Mouse (Mus musculus): ENCODE results near the gene Aff3. TPM values are rescaled to one million over a fixed set of nuclear protein-coding genes. Genes with fewer than 3 reads are reported as not detected.

The Aff3 gene
- polyA plus RNA-seq, 1 experiment from 2014 or later = 1.9 TPM

DNA sequence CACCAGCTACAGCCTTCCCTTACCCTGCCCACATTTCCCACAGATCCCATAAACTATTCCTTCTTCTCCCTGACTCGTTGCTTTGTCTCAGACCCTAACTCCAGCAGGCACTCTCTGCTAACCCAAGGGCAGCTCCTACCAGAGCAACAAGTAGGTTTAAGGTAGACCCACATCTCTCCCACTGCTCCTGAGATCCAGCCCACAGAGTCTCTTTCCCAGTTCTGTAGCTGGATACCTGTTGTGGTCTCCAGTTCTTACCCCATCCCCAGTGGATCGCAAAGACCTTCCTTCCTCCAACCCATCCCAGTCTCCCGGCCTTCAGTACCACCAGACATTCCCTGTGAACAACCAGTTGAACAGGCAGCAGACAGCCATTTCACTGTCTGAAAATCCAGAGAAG lies 7.0 kb upstream of the Aff3 start:
- TF ChIP-seq EP300 (optimal IDR thresholded peaks at IDR 0.05) (no peak), CTCF (IDR thresholded peaks at IDR 0.05; ENCODE audit: low read depth) (no peak)
- 79% methylated on average over 3 of the region's 3 CpGs for WGBS
- Histone ChIP-seq H3K4me2 (replicated peaks; ENCODE audit: low read depth) (no peak overlapping the region), H3K27me3 (ENCODE audit: control insufficient read depth, insufficient read depth, low read length) (no peaks in the 10 kb centered on the region), H3K4me1 (replicated peaks; ENCODE audit: control insufficient read depth, insufficient read depth) (no peaks in the 10 kb centered on the region), H3K9me3 (ENCODE audit: control insufficient read depth, low read length) (no peaks in the 10 kb centered on the region), H3K9ac (ENCODE audit: low read length) (no peak overlapping the region), H3K27ac (replicated peaks) (no peak overlapping the region), H3K36me3 (ENCODE audit: control insufficient read depth, insufficient read depth, low read length) (no peaks in the 10 kb centered on the region), H3K4me3 (ENCODE audit: low read depth, low read length) (no peak overlapping the region)
- DNase-seq (ENCODE audit: low spot score) (no peak), ATAC-seq (ENCODE audit: low FRiP score, low TSS enrichment) (no peak)

GRCm38 (mm10) chr1:38671019-38671418 lies 6.3 kb upstream of the Aff3 start:
- TF ChIP-seq EP300 (optimal IDR thresholded peaks at IDR 0.05) (no peak), CTCF (IDR thresholded peaks at IDR 0.05; ENCODE audit: low read depth) (no peak)
- no peaks in the 10 kb centered on the region for H3K27me3 ChIP-seq (ENCODE audit: control insufficient read depth, insufficient read depth, low read length)
- H3K4me3 ChIP-seq (ENCODE audit: low read depth, low read length) = no peak overlapping the region
- 67% methylated on average over 5 of the region's 5 CpGs for WGBS
- no peaks in the 10 kb centered on the region for H3K36me3 ChIP-seq (ENCODE audit: control insufficient read depth, insufficient read depth, low read length)
- no peak overlapping the region for H3K4me2 ChIP-seq (replicated peaks; ENCODE audit: low read depth)
- H3K4me1 ChIP-seq (replicated peaks; ENCODE audit: control insufficient read depth, insufficient read depth) = no peaks in the 10 kb centered on the region
- no peak overlapping the region for H3K27ac ChIP-seq (replicated peaks)
- ATAC-seq (ENCODE audit: low FRiP score, low TSS enrichment) (no peak), DNase-seq (ENCODE audit: low spot score) (no peak)
- H3K9me3 ChIP-seq (ENCODE audit: control insufficient read depth, low read length) = no peaks in the 10 kb centered on the region
- no peak overlapping the region for H3K9ac ChIP-seq (ENCODE audit: low read length)

DNA sequence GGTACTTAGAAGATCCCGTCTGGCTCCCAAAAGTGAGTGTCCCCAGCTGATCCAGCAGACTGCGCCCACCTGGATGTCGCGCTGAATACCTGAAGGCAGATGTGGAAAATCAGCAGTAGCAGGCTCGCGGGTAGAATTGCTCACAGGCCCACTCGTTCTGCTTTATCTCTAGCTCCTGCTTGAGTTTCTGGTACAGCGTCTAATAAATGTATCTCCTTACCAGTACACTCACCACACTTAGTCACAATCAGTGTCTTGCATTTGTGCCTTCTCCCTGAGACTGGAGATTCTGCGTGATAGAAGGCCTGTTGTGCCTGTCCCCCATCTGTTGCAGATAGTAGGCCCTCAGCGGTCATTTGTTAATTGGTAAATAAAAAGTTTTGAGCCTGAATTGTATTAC lies 3.6 kb upstream of the Aff3 start:
- Histone ChIP-seq H3K27ac (replicated peaks) (no peak overlapping the region), H3K27me3 (ENCODE audit: control insufficient read depth, insufficient read depth, low read length) (no peaks in the 10 kb centered on the region), H3K9ac (ENCODE audit: low read length) (no peak overlapping the region), H3K4me1 (replicated peaks; ENCODE audit: control insufficient read depth, insufficient read depth) (no peaks in the 10 kb centered on the region), H3K4me2 (replicated peaks; ENCODE audit: low read depth) (no peak overlapping the region), H3K4me3 (ENCODE audit: low read depth, low read length) (no peak overlapping the region), H3K36me3 (ENCODE audit: control insufficient read depth, insufficient read depth, low read length) (no peaks in the 10 kb centered on the region), H3K9me3 (ENCODE audit: control insufficient read depth, low read length) (no peaks in the 10 kb centered on the region)
- 88% methylated on average over 10 of the region's 10 CpGs for WGBS
- TF ChIP-seq CTCF (IDR thresholded peaks at IDR 0.05; ENCODE audit: low read depth) (no peak), EP300 (optimal IDR thresholded peaks at IDR 0.05) (no peak)
- no peak for DNase-seq (ENCODE audit: low spot score)
- no peak for ATAC-seq (ENCODE audit: low FRiP score, low TSS enrichment)

DNA sequence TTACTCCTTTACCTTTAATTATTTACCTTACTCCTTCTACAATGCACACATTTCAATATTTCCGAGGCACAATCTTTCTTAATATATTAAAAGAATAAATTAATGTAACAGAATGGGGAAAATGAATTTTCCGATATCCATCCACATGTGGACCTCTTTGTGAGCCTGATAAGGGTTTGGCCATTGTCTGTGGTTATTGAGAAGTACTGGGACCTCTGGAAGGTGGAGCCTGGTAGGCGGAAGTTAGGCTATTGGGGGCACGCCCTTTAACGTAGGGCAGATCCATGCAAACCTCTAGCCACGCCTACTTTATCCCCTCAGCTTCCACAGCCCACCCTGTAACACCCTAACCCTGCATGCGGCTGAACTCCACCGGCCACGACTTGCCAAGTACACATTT lies 3.1 kb upstream of the Aff3 start:
- Histone ChIP-seq H3K9ac (ENCODE audit: low read length) (no peak overlapping the region), H3K4me3 (ENCODE audit: low read depth, low read length) (no peak overlapping the region), H3K27ac (replicated peaks) (no peak overlapping the region), H3K27me3 (ENCODE audit: control insufficient read depth, insufficient read depth, low read length) (no peaks in the 10 kb centered on the region), H3K4me1 (replicated peaks; ENCODE audit: control insufficient read depth, insufficient read depth) (no peaks in the 10 kb centered on the region), H3K36me3 (ENCODE audit: control insufficient read depth, insufficient read depth, low read length) (no peaks in the 10 kb centered on the region), H3K9me3 (ENCODE audit: control insufficient read depth, low read length) (no peaks in the 10 kb centered on the region), H3K4me2 (replicated peaks; ENCODE audit: low read depth) (no peak overlapping the region)
- 76% methylated on average over 9 of the region's 9 CpGs for WGBS
- ATAC-seq (ENCODE audit: low FRiP score, low TSS enrichment) = no peak
- no peak for DNase-seq (ENCODE audit: low spot score)
- no peak for TF ChIP-seq EP300 (optimal IDR thresholded peaks at IDR 0.05)
- TF ChIP-seq CTCF (IDR thresholded peaks at IDR 0.05; ENCODE audit: low read depth) = no peak

DNA sequence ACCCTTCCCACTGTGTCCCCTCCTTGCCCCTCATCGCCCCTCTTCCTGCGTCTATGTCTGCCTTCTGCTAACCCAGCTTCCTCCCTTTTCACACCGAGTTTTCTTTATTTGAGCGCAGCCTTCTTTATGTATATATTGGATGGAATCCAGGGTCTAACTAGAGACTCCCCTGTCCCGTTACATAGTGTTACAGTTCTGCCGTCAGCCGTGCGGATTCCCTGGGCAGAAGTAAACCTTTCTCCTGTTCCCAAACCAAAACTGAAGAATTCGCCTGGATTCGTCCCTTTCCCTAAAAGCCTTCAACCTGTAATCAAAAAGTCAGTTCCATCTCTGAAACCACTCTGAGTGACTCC lies 2.0 kb upstream of the Aff3 start:
- H3K4me2 ChIP-seq (replicated peaks; ENCODE audit: low read depth) = peak overlapping the region; percentile 20; the same call in 1 of the 2 replicates
- H3K9ac ChIP-seq (ENCODE audit: low read length) = no peak overlapping the region; the same call in 1 of the 2 replicates
- H3K27ac ChIP-seq (replicated peaks) = peak overlapping the region; percentile 40

DNA sequence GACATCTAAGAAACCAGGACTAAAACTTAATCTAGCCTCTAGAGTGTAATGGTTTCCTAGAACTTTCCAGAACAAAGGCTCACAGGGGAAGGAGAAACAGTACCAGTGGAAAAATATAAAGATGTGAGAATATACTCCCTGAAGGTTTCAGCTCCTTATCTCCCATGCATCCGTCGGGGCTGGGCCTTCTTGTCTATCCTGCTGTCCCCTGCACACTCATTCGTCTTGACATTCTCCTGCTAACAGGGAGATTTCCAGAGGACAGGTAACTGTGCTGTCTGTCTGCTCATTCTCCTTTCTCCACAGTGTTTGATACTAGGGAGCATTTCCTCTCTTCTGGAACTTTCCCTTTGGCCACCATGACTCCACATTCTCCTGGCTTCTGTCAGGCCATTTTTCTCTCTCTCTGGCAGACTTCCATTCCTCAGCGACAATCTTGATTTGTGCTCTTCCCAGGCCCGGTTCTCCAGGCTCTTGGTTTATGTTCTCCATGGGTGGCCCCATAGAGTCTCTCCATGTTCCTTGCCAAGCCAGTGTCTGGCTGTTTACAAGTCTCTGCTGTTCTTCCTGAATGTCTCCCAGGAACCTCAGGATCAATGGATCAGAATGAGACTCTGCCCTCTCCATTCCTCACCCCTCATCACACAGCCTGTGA lies 1.5 kb upstream of the Aff3 start:
- no peak for DNase-seq (ENCODE audit: low spot score)
- Histone ChIP-seq H3K4me1 (replicated peaks; ENCODE audit: control insufficient read depth, insufficient read depth) (no peaks in the 10 kb centered on the region), H3K36me3 (ENCODE audit: control insufficient read depth, insufficient read depth, low read length) (no peaks in the 10 kb centered on the region), H3K4me3 (ENCODE audit: low read depth, low read length) (no peak overlapping the region), H3K4me2 (replicated peaks; ENCODE audit: low read depth) (peak overlapping the region; percentile 20; the same call in 1 of the 2 replicates), H3K27ac (replicated peaks) (peak overlapping the region; percentile 40), H3K9me3 (ENCODE audit: control insufficient read depth, low read length) (no peaks in the 10 kb centered on the region), H3K27me3 (ENCODE audit: control insufficient read depth, insufficient read depth, low read length) (no peaks in the 10 kb centered on the region), H3K9ac (ENCODE audit: low read length) (no peak overlapping the region; the same call in 1 of the 2 replicates)
- ATAC-seq (ENCODE audit: low FRiP score, low TSS enrichment) = peak; percentile 64; the same call in 1 of the 2 replicates
- 56% methylated on average over 5 of the region's 5 CpGs for WGBS
- no peak for TF ChIP-seq CTCF (IDR thresholded peaks at IDR 0.05; ENCODE audit: low read depth)
- TF ChIP-seq EP300 (optimal IDR thresholded peaks at IDR 0.05) = no peak

More for the DNA sequence above, 2.0 kb upstream of the Aff3 start:
- TF ChIP-seq EP300 (optimal IDR thresholded peaks at IDR 0.05) (no peak), CTCF (IDR thresholded peaks at IDR 0.05; ENCODE audit: low read depth) (no peak)
- no peak overlapping the region for H3K4me3 ChIP-seq (ENCODE audit: low read depth, low read length)
- ATAC-seq (ENCODE audit: low FRiP score, low TSS enrichment) (no peak; the same call in 1 of the 2 replicates), DNase-seq (ENCODE audit: low spot score) (no peak)
- no peaks in the 10 kb centered on the region for H3K4me1 ChIP-seq (replicated peaks; ENCODE audit: control insufficient read depth, insufficient read depth)
- H3K9me3 ChIP-seq (ENCODE audit: control insufficient read depth, low read length) = no peaks in the 10 kb centered on the region
- 38% methylated on average over 10 of the region's 10 CpGs for WGBS
- H3K27me3 ChIP-seq (ENCODE audit: control insufficient read depth, insufficient read depth, low read length) = no peaks in the 10 kb centered on the region
- no peaks in the 10 kb centered on the region for H3K36me3 ChIP-seq (ENCODE audit: control insufficient read depth, insufficient read depth, low read length)

Measured in stomach, postnatal 0 days (tissue).